Mouse (Mus musculus) CD8-positive naive resting alpha-beta T cell, adult 2 months (primary cell): ENCODE data around the gene Vwa3a.

Experiments
- DNase-seq, 2 experiments: peaks; one replicate each; pipeline ENCODE4 v3.0.0; 2022; ENCODE audit warnings: low read depth in 2 of 2, low spot score in 2 of 2

Gene Vwa3a

DNA sequence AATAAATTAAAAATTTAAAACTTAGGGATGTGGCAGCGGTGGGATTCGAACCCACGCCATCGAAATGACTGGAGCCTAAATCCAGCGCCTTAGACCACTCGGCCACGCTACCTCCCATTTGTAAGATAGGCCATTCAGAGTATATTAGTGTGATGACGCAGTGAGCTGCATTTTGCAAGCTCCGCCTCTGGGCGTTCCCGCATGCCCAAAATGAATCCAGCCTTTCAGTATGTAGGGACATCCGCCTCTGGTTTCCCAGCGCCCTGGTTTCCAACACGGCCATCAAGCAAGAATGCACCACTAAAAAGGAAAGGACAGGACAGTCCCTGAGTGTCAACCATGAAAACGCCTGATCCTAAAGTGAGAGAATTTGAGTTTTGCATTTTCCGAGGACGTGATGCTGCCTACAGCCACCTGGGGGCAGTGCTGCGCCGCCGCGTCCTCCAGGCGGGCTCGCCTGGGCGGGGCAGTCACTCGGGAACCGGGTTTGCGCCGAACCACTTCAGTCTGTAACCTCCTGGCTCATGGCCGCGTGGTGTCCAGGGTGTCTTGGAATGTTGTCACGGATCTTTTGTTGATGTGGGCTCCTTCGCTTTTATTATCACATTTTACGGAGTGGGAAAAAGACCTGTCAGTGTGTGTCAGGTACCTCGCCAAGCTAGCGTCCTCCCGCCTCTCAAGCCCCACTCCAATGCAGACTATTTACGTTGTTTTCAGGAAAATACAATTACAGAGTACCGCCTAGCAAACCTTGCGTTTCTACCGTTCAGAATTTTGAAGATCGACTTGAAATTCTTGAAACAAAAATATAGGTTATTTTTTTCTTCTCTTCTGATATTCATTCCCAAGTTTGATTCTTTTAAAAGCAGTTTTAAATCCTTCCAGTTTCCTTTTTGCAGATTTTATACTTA lies 96.6 kb downstream of the Vwa3a start:
- peak; percentile 98 to 99 for DNase-seq

DNA sequence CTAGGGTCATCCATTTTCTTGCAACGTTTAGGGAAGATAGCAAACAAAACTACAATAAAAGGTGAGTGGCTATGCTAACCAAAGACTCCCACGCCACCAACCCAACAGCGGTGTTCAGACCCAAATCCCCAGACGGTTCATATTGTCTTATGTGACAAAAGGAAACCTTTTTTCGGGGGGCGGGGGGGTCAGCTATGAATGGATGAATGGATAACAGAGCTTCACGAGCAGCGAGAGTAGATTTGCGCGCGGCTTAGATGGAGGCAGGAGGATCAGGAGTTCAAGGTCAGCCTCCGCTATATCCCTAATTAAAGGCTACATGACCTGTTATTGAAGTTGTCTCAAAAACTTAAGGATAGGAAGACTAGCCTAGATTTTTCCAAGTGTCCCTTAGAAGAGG lies 97.2 kb downstream of the Vwa3a start:
- DNase-seq = no peak

DNA sequence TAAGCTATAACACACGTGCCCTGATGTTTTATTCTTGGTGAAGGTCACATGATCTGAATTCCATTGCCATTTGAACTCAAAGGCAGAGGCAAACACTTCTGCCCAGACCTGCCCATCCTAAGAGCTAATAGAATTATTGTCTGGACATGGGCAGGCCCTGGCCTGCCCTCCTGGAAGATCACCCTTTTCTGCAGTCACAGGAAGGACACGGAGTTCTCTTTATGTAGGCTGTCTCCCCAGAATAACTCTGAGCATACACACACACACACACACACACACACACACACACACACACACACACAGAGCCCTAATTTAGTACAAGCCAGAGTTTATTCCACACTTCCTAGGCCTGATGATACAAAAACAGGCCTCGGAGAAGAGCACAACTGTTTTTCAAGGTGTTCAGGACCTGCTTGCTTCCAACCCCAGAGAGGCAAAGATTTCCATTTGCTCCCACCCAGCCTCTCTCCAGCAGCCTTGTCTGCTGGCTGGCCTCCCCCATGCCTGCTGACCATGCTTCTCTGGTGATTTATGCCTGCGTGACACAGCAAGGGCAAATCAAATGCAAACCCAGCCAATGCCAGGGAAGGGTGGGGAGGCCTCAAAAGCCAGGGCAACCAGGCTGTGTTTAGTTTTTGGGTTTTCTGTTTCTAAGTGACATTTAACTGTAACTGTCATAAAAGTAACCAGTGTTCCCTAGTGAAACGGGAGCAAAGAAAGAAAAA lies 99.5 kb downstream of the Vwa3a start:
- DNase-seq = no peak

DNA sequence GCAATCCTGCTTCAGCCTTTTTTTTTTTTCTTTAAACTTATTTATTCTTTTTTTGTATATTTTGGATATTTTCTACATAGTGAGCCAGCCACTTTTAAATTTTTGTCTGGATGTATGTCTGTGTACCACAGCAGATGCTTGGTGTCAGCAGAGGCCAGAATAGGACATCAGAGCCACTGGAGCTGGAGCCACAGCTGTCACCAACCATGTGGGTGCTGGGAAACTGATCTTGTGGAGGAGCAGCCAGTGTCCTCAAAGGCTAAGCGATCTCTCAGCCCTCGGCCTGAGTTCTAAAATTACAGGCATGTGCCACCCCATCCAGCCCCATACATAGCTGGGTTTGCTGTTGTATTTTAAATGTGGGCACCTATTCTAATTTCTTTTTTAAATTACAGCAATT lies 100.7 kb downstream of the Vwa3a start:
- no peak for DNase-seq

DNA sequence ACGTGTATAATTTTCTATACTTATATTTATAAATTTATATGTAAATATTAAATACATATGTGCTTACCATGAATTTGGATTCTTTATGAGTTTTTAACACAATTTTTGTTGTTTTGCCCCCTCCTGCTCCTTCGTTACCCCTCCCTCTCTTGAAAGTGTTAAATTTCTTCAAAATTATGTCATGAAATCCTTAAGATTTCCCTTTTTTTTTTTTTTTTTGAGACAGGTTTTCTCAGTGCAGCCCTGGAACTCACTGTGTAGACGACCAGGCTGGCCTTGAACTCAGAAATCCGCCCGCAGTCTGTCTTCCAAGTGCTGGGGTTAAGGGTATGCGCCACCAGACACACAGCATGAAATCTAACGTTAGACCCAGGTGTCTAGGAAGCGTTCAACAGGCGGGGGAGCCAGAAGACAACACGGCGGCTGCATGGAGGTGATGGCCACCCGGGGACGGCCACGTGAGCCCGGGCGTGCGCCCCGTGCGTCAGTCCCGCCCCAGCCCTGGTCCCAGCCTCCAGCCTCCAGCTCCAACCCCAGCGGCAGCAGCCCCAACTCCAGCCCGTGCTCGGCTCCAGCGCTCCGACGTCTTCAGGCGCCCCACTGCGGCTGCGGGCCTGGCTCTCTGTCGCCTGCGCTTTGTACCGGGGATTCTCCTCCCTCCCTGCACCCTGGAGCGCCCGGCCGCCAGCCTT lies 103.4 kb downstream of the Vwa3a start, which contains the start of gene Eef2k:
Gene Eef2k (plus strand): TSS at position 487 of the 692 bp plus-strand sequence.
- peak; percentile 83 to 84 for DNase-seq

DNA sequence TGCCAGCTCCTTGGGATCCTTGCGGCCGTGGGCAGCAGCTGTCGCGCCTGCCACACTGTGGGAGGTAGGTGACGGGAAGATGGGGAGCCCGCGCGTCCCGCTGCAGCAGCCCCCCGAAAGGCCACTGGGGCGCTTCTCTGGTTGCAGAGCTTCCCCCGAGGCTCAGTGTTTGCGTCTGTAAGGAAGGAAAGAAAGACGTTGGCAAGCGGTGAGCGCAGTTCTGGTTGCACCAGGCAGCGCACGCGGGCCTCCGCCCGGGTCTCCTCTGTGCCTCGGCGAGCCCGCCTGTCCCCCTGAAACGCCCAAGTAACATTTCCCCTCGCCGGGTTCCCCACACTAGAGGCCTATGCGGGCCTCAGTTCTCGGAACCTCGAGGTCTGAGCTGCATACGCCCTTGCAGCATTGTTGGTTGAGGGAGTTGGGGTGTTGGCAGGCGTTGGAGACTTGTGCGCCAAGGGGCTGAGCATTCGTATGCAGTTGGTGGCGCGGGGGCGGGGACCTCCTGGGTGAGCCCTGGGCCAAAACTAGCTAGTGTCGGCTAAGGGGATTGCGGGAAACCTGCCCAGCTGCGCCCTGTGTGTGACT lies 104.0 kb downstream of the Vwa3a start:
- peak; percentile 58 to 64 for DNase-seq

DNA sequence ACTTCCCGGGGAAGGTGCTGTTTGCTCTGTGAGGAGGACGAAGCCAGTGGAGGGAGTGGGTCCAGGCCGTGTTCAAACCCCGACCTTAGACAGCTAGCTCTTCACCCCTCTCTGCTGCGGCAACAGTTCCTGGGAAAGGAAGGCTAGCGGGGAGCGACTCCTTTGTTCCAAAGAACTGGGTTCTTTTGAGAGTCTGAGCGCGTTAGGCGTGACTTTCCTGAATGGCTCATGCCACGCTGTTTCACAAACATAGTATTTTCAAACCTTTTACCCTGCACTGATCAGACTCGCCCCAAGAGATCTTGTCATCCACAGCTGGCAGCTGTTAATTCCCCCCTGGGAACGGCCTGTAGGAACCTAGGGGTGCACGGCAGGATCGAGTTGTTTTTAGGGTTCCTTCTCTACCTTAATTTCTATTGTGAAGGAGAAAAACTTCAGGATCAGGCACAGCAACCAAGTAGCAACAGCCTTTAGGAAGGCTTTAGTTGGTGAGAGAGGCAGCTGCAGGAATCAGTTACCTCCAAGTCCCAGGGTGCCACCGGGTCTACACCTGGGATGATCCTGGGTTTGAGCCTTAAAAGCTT lies 104.8 kb downstream of the Vwa3a start:
- no peak for DNase-seq

DNA sequence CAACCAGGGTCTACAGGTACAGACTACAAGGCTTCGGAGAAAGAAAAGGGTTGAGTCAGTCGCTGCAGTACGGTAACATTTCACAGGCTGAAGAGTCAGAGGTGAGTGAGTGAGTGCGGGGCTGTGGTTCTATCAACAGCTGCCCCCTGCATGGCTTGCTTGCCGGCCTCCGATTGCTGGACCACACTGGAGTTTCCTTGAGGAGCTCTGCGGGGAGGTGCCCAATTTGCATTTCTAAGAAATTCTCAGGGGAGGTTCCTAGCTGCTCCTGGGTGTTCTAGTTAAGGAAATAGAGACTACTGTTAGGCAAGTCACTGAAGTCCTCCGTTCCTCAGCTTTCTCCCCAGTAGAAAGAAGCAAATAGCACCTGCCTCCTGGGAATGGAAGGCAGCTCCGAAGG lies 105.6 kb downstream of the Vwa3a start:
- DNase-seq = no peak

DNA sequence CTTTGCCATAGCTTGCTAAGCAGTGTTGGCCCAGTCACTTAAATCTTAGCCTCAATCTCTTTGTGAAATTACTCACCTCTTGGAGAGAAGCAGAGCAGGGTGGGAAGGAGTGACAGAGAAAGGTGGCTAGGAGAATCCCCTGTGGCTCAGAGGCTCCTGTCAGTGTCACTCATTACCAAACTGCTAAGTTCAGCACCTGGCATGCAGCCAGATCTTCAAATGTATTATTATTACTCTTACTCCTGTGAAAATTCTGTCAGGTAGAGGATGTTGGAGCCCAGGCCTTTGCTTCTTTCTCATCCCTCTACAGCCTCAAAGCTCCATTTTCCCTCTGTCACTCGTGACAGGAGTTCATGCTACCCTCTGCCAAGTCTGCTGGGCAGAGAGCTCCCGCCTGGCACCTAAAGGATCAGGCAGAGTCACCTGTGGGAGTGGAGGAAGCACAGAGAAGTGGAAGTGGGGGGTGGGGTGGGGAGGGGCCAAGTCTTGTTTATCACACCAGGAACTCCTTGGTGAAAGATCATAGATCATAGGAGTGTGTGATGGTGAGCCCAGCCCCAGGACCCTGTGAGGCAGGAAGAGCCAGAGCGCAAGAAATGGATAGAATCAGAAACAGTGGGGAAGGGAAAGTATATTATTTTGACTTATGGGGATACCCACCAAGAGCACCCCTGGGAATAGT lies 109.9 kb downstream of the Vwa3a start:
- DNase-seq = no peak

DNA sequence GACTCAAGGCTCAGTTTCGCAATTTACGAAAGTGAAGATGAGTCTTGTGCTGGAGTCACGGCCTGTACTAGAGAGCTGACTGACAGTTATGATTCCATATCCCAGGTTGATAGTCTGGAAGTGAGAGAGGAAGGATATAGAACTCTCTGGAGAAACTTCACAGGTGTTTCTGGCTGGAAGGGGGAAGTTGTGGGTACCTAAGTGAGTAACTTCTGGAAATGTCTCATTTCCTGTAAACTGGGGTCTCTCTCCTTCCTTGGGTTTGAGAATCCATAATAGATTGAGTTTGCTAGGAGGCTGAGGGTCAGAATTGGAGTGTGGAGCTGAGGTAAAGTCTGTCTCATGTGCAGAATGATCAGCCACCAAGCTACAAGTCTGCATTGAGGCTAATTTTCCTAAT lies 111.0 kb downstream of the Vwa3a start:
- DNase-seq = no peak
